Mouse (Mus musculus) liver, postnatal 0 days (tissue): ENCODE results near the gene Bpifa1. TPM values are rescaled to one million over a fixed set of nuclear protein-coding genes. Genes with fewer than 3 reads are reported as not detected.
"Not testable (repeated sequence)": the region's sequence is repeated elsewhere in the genome, so short reads cannot be mapped to it uniquely, and the experiment has no call there.

ENCODE experiments used
- ATAC-seq: fragments of 200-750 bp; cut with Nextera tagmentation; 2 replicates; pipeline ENCODE4 v1.8.0; 2017; ENCODE audit warnings: mild to moderate bottlenecking, moderate library complexity
- DNase-seq: peaks from one replicate; pipeline ENCODE4 v3.0.0-alpha.2; 2016
- H3K27ac ChIP-seq: fragments of 300-500 bp; sonication (generic); 2 replicates; pipeline ENCODE4 v1.5.1; 2014; ENCODE audit warnings: antibody characterized with exemption, moderate library complexity, mild to moderate bottlenecking, low read depth
- H3K27me3 ChIP-seq: fragments of 300-500 bp; sonication (generic); 2 replicates; pipeline ENCODE4 v1.6.1; 2014; ENCODE audit warnings: low read length, control low read depth, mixed read lengths; ENCODE audit not compliant: insufficient read depth
- H3K36me3 ChIP-seq: fragments of 300-500 bp; sonication (generic); replicated peaks from 2 replicates; pipeline ENCODE4 v1.6.1; 2014; ENCODE audit warnings: mild to moderate bottlenecking, control low read depth, low read length, moderate library complexity, mixed read lengths; ENCODE audit not compliant: insufficient read depth
- H3K4me1 ChIP-seq: fragments of 300-500 bp; sonication (generic); 2 replicates; pipeline ENCODE4 v1.6.1; 2014; ENCODE audit warnings: antibody characterized with exemption, mild to moderate bottlenecking, control low read depth; ENCODE audit not compliant: insufficient read depth
- H3K4me2 ChIP-seq: fragments of 300-500 bp; sonication (generic); 2 replicates; pipeline ENCODE4 v1.6.1; 2014; ENCODE audit warnings: low read depth, mild to moderate bottlenecking, low read length, moderate library complexity, mixed read lengths
- H3K4me3 ChIP-seq: fragments of 300-500 bp; sonication (generic); 2 replicates; pipeline ENCODE4 v1.5.1; 2014; ENCODE audit warnings: low read depth, low read length
- H3K9ac ChIP-seq: fragments of 300-500 bp; sonication (generic); replicated peaks from 2 replicates; pipeline ENCODE4 v1.6.1; 2014; ENCODE audit warnings: mild to moderate bottlenecking, moderate library complexity
- H3K9me3 ChIP-seq: fragments of 300-500 bp; sonication (generic); 2 replicates; pipeline ENCODE4 v1.6.1; 2016; ENCODE audit warnings: mild to moderate bottlenecking, control low read depth, low read length, mixed read lengths
- CTCF ChIP-seq: sonication (generic); IDR thresholded peaks from 2 replicates; pipeline ENCODE4 v1.5.1; 2016; ENCODE audit warnings: antibody characterized with exemption, low read depth
- EP300 ChIP-seq: IDR thresholded peaks from 2 replicates; pipeline ENCODE4 v1.6.1; 2016; ENCODE audit warnings: antibody characterized with exemption, low read depth, mild to moderate bottlenecking
- WGBS: fragments of 180-500 bp; shearing (Covaris S2); extraction: QIAGEN DNeasy Blood & Tissue Kit; methylation state at CpG from one replicate; pipeline ENCODE4 v1.1.7; 2014; ENCODE audit not compliant: insufficient replicate concordance; 5-methylcytosine and 5-hydroxymethylcytosine counted together
- polyA plus RNA-seq: library from polyadenylated mRNA; unstranded; fragments of >200 nt; fragmentation: Nextera tagmentation; extraction: Ambion mirVana; gene quantifications from 2 replicates; pipeline ENCODE4 v1.2.1, GENCODE M21; 2015

Bpifa1 gene
- polyA plus RNA-seq, 1 experiment from 2014 or later, result not detected

DNA sequence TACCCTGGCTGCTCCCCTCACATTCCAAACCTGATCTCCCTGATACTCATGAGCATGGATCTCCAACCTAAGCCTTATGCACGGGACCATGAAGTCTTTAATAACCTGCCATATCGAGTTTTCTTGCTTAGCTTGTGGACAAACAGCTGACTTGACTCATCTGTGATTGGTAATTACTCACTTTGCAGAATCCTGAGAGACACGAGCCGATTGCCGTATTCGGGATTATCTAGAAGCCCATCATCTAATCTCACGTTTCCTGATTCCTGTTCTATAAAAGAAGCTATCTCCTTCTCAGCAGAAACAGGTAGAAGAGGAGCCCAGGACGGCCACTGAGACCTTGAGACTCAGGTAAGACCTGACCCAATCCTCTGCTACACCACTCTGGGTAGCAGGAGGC is 19.6 kb downstream of the Bpifa1 start, which contains the start of gene Bpifa5:
Gene Bpifa5, plus strand, starts transcription at position 301 of the 400 bp plus-strand sequence.
- Histone ChIP-seq H3K4me3 (no peak within 1 kb of the TSS), H3K9ac (no peak within 1 kb of the TSS), H3K4me2 (no peak within 1 kb of the TSS), H3K27ac (no peak within 1 kb of the TSS), H3K9me3 (peaks cover 13% of the 10 kb centered on the region; the same call in 1 of the 2 replicates), H3K36me3 (no peaks in the 10 kb centered on the region), H3K27me3 (no peaks in the 10 kb centered on the region), H3K4me1 (0 out of 2 replicates have a peak, but pooled peaks cover 3% of the 10 kb centered on the region)
- ATAC-seq (no peak), DNase-seq (no peak)
- WGBS, result 81% methylated on average over 8 of the region's 8 CpGs
- no peak for TF ChIP-seq CTCF
- TF ChIP-seq EP300, result no peak

DNA sequence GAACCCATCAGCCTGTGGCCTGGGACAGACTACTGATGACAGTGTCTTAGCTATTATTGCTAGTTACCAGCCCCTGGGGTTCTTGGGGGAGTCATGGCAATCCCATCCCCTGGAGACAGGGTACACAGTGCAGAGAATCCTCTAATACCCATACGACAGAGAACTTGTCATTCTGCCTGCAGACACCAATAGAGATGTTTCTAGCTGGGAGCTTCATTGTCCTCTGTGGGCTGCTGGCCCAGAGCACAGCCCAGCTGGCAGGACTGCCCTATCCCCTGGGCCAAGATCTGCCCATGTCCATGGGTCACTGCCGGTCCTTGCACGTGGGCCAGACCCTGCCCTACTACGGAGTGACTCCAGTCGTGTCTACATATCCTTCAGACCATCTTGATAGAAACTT is 20.6 kb downstream of the Bpifa1 start:
- Histone ChIP-seq H3K4me2 (no peak overlapping the region), H3K4me3 (no peak overlapping the region), H3K9me3 (peaks cover 13% of the 10 kb centered on the region; the same call in 1 of the 2 replicates), H3K27ac (no peak overlapping the region), H3K36me3 (no peaks in the 10 kb centered on the region), H3K4me1 (0 out of 2 replicates have a peak, but pooled peaks cover 3% of the 10 kb centered on the region), H3K27me3 (no peaks in the 10 kb centered on the region), H3K9ac (no peak overlapping the region)
- WGBS, result 81% methylated on average over 5 of the region's 5 CpGs
- no peak for DNase-seq
- ATAC-seq, result no peak
- TF ChIP-seq CTCF, result no peak
- no peak for TF ChIP-seq EP300

DNA sequence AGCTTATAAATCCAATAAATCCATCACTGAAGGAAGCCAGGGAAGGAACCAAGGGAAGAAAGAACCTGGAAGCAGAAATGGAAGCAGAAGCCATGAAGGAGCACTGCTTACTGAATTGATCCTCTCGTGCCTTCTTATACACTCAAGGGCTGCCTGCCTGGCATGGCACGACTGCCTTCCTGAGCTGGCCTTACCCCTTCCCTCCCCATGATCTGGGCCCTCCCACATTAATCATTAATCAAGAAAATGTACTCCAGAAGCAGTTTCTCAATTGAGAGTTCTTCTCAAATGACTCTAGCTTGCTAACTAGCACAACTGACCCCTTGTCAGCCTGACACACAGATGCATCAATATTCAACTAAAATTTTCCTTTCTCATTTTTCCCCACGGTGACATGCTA is 26.5 kb downstream of the Bpifa1 start:
- Histone ChIP-seq H3K27me3 (no peaks in the 10 kb centered on the region), H3K9me3 (no peaks in the 10 kb centered on the region), H3K4me2 (no peak overlapping the region), H3K27ac (no peak overlapping the region), H3K4me3 (no peak overlapping the region), H3K9ac (no peak overlapping the region), H3K4me1 (0 out of 2 replicates have a peak, but pooled peaks cover 3% of the 10 kb centered on the region), H3K36me3 (no peaks in the 10 kb centered on the region)
- 48% methylated on average over 3 of the region's 3 CpGs for WGBS
- DNase-seq, result no peak
- no peak for ATAC-seq
- TF ChIP-seq EP300 (no peak), CTCF (no peak)

DNA sequence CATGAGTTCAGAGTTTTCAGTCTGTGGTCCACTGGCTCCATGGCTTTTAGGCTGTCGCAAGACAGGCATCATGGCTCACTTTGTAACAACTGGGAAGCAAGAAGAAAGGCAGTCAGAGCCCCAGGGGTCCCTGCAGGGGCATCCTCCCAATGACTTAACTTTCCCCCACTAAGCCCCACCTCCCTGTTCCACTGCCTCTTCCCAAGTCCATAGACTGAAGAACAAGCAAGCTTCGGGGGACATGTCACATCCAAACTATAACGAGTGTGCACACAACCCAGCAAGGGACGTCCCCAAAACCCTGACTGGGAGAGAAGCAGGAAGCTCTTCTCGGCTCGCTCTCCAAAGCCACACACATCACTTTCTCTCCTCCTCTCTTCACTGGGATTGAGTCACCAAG is 28.9 kb downstream of the Bpifa1 start:
- H3K27ac ChIP-seq, result no peak overlapping the region
- H3K9me3 ChIP-seq, result no peaks in the 10 kb centered on the region
- no peaks in the 10 kb centered on the region for H3K36me3 ChIP-seq
- H3K4me2 ChIP-seq, result no peak overlapping the region
- no peak for TF ChIP-seq EP300
- TF ChIP-seq CTCF, result no peak
- DNase-seq, result no peak
- no peak overlapping the region for H3K9ac ChIP-seq
- H3K27me3 ChIP-seq, result no peaks in the 10 kb centered on the region
- no peak for ATAC-seq
- 65% methylated on average over 6 of the region's 6 CpGs for WGBS
- H3K4me3 ChIP-seq, result no peak overlapping the region
- H3K4me1 ChIP-seq, result no peaks in the 10 kb centered on the region

DNA sequence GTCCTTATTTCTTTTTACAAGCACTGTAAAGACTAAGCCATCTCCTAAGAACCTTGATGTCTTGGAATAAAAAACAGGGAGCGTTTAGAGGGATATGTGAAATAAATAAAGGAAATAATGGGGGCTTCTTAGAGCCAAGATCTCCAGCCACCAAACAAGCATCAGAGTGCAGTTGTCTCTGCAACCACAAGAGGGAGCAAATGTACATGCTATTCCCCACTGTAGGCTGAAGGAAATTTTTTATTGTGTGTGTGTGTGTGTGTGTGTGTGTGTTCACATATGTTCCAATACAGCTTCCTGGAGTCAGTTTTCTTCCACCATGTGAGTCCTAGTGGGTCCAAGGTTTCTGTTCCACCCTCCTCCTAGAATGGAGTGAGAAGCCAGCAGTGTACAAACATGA is 30.6 kb downstream of the Bpifa1 start:
- ATAC-seq, result no peak
- H3K27me3 ChIP-seq, result no peaks in the 10 kb centered on the region
- peak; percentile 24 for DNase-seq

DNA sequence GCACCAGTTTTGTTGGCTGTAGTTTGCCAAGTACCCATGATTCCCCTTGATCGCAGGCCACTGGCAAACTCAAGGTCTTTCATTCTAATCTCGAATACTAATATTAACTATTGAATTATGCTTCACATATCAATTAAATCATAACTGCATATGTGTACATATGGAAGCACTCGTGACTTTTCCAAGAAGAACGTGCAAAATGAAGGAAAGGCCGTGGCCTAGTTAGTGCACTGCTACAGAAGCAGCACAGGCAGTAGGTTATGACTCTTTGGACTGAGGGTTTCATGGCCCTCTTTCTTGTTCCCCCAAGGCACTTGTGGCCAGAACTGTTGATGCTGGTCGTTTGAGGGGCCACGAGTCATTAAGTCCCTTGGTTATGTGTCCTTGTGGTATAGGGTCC is 39.2 kb downstream of the Bpifa1 start:
- H3K9ac ChIP-seq, H3K27me3 ChIP-seq, ATAC-seq, H3K4me1 ChIP-seq, H3K4me2 ChIP-seq, H3K4me3 ChIP-seq, H3K36me3 ChIP-seq, H3K9me3 ChIP-seq, H3K27ac ChIP-seq, DNase-seq: not testable (repeated sequence)
- WGBS, result 71% methylated on average over 7 of the region's 7 CpGs

More for the DNA sequence above, 30.6 kb downstream of the Bpifa1 start:
- H3K9me3 ChIP-seq, result no peaks in the 10 kb centered on the region
- H3K4me1 ChIP-seq, result no peaks in the 10 kb centered on the region
- WGBS, result 22% methylated on average over 1 of the region's 1 CpGs
- no peak overlapping the region for H3K4me2 ChIP-seq
- peak; percentile 74 for TF ChIP-seq CTCF
- TF ChIP-seq EP300, result no peak
- no peak overlapping the region for H3K9ac ChIP-seq
- H3K4me3 ChIP-seq, result no peak overlapping the region
- H3K27ac ChIP-seq, result no peak overlapping the region
- H3K36me3 ChIP-seq, result no peaks in the 10 kb centered on the region

DNA sequence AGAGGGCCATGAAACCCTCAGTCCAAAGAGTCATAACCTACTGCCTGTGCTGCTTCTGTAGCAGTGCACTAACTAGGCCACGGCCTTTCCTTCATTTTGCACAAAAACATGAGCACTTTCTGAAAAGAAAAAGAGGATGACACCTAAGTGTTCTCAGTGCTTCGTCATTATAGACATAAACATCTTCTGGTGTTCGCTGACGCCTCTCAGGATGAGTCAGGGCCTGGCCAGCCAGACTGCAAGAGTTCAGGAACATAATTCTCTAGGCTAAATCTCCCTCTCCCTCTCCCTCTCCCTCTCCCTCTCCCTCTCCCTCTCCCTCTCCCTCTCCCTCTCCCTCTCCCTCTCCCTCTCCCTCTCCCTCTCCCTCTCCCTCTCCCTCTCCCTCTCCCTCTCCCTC is 40.4 kb downstream of the Bpifa1 start:
- not testable (repeated sequence) for H3K36me3 ChIP-seq, ATAC-seq, H3K27me3 ChIP-seq, H3K27ac ChIP-seq, H3K4me2 ChIP-seq, H3K4me1 ChIP-seq, DNase-seq, H3K4me3 ChIP-seq, H3K9ac ChIP-seq, H3K9me3 ChIP-seq
- 78% methylated on average over 4 of the region's 4 CpGs for WGBS
